Mouse (Mus musculus): ENCODE data around the gene Greb1.

Gene Greb1

GRCm38 (mm10) chr12:16694783-16695182, 105.9 kb downstream of the Greb1 start:
- DNase-seq (ENCODE audit: low spot score), result no peak

DNA sequence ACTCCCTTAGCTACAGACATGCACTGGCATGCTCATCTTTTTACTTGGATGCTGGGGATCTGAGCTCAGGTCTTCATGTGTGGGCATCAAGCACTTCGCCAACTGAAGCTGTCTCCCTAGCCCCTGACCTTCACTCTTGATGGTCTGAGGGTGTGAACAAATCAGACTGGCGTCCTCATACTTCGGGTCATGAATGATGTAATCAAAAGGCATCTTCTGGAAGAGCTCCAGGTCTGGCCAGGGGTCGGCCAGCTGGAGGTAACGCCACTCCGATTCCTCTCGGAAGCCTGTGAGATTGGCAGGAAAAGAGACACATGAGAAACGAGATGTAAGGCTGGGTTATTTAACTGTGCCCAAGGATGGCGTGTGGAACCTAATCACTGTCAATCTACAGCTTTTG, 110.1 kb downstream of the Greb1 start:
- DNase-seq (ENCODE audit: low spot score), result no peak

DNA sequence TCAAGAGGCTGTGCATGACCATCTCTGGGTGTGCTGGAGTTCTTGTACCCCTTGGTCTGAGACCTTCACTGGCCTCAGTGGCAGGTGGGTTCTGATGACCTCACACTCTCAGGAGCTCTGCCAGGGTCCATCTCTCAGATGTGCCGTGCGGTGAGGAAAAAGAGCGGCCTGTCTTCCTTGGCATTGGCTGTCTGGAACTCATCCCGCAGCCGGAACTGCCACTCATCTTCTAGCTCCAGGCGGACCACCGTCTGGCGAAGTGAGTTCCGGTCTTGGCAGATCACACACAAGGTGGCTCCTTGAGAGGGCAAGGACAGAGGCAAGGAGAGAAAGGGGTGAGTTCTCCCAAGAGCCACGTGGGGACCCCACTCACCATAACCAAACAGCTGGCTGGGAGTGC, 128.4 kb downstream of the Greb1 start:
- no peak for DNase-seq (ENCODE audit: low spot score)

DNA sequence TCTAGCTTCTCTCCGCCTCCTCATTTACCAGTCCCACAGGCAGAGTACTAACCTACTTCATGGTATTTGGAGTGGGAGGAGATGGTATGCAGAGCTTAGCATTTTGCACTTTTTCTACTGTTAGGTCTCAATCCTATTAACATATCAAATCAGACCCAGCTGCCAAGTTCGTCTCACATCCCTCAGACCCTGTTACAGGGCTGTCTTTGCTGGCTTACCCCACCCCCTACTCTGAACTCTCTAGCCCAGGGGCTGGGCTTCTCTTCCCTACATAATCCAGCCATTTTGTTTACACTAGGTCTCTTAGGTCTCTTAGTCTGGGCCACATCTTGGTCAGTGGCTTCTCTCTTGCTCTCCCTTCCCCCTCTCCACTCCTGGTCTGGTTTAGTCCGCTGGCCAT, 131.5 kb downstream of the Greb1 start:
- DNase-seq (ENCODE audit: low spot score), result no peak

GRCm38 (mm10) chr12:16665022-16665421, 135.7 kb downstream of the Greb1 start:
- DNase-seq (ENCODE audit: low spot score), result no peak

- DNase-seq (ENCODE audit: low spot score), result no peak
Observed at GRCm38 (mm10) chr12:16662955-16663585, 137.6 kb downstream of the Greb1 start.

DNA sequence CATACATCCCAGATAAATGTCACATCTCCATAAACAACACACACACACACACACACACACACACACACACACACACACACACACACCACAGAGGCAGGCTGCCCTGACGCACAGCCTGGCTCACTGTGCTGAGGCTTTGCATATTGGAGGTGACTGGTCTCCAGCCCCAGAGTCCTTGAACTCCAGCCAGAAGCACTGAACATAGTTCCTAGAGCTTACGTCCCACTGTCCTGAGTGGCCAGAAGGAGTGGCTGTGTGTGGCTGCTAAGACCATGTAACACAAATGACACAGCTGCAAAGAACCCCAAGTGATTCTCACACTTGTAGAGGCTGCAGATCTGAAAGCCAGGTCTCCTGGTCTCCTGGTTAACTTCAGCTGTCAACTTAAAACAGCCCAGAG, 138.8 kb downstream of the Greb1 start:
- DNase-seq (ENCODE audit: low spot score), result no peak

DNA sequence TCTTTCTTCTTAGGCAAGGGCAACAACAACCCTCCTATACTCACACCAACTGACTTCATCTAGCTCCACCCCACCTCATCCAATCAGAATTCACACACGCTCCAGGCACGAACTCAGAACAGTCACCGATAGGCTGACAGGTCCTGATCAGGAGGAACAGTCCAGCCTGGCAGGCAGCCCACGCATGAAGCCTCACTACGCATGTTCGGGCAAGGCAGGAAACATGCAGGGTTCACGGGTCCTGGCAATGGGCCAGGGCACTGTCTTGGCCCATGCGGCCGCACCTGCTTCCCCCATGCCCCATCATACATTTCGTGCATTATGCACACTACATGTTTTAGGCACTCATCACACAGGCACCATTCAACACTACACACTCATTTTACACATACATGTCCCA, 139.2 kb downstream of the Greb1 start:
- DNase-seq (ENCODE audit: low spot score), result no peak

DNA sequence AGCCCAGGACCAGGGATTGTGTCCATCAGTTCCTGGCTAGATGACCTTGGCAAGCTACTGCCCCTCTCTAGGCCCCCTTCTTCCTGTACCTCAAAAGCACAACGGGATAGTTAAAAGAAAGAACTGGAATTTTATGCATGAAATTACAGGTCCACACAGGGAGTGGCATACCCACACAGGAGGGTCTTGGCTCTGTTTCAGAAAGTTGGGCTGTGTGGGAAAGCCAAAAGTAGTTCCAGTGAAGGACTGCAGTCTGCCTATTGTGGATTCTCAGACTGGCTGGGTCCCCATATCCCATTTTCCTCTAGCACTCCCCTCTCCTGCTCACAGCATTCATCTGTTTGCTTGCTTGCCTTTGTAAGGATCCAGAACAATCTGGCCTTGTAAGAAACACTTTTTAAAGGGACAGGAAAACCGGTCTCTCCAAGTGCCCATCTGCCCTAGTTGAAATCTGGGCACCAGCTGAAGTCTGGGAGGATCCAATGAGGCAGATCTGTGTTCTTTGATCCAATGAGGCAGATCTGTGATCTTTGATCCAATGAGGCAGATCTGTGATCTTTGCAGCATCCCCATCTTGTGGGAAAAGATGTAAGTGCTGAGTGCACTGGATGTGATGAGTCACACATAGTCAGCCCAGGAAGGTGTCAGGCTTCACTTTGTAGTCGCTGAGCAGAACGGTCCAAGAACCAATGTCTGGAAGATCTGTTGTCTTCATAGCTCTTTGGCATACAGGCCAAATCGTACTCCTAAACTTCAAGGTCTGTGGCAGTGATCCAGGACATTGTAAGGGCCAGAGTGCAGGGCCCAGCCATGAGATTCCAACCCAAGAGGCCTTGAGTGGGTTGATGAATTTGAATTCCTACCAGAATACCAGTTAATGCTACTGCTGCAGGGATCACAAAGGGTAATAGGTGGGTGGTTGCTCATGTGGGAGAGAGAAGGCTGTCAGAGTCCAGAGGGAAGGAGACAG, 143.5 kb downstream of the Greb1 start:
- DNase-seq (ENCODE audit: low spot score), result no peak

- no peak for DNase-seq (ENCODE audit: low spot score)
Observed at GRCm38 (mm10) chr12:16655604-16656003, 145.1 kb downstream of the Greb1 start.

- DNase-seq (ENCODE audit: low spot score), result peak; percentile 84
Observed at GRCm38 (mm10) chr12:16653332-16654093, 147.2 kb downstream of the Greb1 start, which contains the start of gene Ntsr2. Ntsr2 (plus strand) TSS chr12:16653382.

DNA sequence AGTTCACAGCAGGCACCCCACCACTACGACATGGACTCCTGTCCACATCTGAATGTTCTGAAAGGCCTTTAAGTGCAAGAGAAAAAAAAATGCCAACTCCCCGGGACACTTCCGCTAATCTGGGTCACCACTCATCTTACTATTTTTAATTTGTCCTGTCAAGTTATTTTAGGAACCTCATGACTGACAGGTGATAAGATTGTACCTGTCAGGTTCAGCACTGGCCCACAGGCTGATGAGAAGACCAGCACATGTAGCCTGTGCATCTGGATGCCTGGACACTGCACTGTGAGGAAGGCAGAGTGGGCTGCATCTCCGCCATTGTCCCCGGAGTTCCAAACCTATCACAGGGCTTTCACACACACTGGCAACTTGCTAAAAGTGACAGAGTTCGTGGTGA, 150.9 kb downstream of the Greb1 start:
- DNase-seq (ENCODE audit: low spot score), result no peak

GRCm38 (mm10) chr12:16648273-16648672, 152.4 kb downstream of the Greb1 start:
- DNase-seq (ENCODE audit: low spot score), result no peak

DNA sequence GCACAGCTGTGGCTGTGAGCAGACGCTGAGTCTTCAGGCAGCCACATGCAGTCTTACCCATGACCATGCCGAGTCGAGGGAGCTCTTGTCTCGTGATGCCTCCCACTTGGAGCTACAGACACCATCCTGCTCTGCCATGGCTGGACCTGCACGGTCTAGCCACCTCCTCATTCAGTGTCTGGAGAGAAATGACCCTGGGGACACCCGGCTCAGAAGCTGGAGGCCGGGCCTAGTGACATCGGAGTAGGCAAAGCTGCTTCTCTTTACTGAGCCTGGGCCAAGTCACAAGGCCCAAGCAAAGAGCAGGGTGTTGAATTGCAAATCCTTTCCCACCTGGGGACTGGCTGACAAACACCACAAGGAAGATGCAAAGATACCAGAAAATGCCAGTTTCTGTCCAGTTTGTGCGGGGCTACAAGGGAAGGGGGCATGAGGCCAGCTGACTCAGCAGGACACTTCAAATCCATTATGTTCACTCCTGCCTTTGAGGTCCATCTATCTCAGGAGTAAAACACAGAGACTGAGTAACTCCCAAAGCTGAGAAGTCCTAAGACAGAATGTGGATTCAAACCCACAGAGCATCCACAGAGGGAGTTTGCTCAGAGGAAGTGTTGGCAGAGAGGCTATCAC, 153.8 kb downstream of the Greb1 start:
- no peak for DNase-seq (ENCODE audit: low spot score)

DNA sequence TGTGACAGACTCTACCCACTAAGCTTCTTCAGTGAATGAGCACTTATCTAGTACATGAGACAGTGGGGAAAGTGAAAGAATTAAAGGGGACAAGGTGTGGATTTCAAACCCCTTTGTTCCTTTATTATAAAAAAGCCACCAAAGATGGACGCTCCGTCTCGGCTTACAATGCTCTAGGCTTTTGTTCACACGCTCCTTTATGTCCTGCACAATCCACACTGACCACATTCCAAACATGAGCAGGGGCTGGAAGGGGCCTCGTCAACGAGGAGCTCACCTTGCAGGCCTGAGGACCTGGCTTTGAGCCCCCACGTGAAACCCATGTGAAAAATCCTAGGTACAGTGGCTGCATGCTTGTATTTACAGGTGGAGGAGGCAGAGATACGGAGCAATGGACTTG, 156.0 kb downstream of the Greb1 start:
- DNase-seq (ENCODE audit: low spot score), result no peak

DNA sequence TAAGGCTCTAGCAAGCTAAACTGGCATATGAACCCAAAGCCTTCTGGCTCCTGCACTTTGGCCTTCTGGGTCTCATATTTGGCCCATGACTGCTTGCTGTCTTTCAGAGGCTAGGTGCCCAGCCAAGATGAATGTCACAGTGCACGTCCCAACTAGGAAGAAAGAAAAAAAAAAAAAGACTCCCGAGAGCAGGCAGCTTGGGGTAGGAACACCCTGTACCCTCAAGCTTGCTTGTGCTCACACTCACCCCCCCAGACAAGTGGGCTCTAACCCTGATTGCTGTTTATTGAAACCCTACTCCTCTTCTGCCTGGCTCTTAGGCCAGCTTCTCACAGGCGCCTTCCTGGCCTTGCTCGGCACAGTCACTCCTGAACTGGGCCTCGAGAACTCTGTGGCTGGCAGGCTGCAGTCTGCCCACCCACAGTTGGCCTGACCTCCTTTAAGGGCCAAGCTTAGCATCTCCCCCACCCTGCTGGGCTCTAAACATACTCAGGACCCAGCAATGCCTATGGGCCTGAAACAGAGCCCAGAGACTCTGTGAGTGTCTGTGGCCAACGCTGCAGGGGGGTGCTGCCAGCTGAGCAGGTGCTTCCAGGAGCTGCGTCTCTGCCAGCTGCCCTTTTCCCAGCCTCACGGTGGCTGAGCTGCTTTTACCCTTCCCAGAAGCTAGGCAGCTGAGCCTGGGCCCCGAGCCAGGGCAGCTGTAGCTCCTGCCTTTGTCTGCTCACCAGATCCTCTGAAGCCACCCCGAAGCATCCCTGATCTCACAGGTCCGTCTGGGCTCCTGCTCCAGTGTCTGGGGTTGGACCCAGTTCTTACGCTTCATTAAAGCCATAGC, 157.0 kb downstream of the Greb1 start:
- no peak for DNase-seq (ENCODE audit: low spot score)

DNA sequence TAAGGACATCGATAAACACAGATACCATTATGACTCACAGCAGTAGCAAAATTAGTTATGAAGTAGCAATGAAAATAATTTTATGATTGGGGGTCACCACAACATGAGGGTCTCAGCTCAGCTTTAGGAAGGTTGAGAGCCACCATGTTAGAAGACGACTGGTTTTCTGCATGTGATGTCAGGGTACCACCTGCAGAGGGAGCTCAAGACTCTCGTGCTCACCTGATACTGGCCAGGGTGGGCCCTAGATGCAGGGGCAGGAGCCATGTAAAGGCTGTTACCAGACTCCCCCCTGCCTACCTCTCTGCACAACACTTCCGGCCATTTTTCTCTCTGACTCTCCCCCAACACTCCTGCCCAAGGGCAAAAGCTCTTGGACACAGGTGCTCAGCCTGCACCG, 158.7 kb downstream of the Greb1 start:
- DNase-seq (ENCODE audit: low spot score), result no peak

DNA sequence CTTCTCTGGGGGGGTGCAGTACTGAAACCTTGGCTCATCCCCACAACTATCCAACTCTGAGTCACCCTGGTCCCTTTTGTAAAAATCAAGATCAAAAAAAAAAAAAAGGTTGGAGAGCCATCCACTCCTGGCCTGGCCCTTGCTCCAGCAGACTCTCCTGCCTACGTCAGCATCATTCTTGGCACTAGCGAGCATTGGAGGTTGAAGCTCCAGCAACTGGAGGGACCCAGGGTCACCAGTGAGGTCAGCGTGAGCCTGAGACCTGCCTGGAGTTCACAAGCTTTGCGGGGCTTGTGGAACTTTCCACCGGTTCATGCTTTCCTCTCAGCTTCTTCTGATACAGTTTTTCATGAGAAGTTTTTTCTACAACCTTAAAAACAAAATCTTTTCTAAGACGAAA, 160.6 kb downstream of the Greb1 start:
- DNase-seq (ENCODE audit: low spot score), result no peak

- DNase-seq (ENCODE audit: low spot score), result no peak
Observed at GRCm38 (mm10) chr12:16639078-16639771, 161.5 kb downstream of the Greb1 start.

DNA sequence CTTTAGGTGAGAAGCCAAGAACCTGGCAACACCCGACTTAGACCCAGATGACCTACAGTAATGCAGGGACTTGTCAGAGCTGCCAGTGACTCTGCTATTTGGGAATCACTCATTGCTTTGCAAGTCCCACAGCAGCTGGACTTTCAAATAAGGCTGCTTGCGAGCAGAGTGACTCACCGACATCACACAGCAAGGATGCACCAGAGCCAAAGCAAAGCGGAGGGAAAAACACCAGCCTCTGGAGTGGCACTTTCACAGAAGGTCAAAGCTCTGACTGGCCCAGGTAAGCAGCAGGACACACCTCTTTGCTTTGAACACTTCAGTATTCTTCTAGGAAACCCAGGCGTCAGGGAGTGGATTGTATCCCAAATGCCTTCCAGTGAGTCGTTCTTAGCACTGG, 164.9 kb downstream of the Greb1 start:
- no peak for DNase-seq (ENCODE audit: low spot score)

Data from ovary, postnatal 14 days (tissue).